Mouse (Mus musculus): ENCODE data around the gene Hif1an. TPM values are rescaled to one million over a fixed set of nuclear protein-coding genes. Genes with fewer than 3 reads are reported as not detected.

Gene Hif1an
- 27.1 and 28.9 TPM in 2 replicates for polyA plus RNA-seq (2012; rRNA removed)

GRCm38 (mm10) chr19:44562652-44563206 lies at the start of gene Hif1an:
Gene Hif1an, plus strand, starts transcription at chr19:44562850.

GRCm38 (mm10) chr19:44545321-44546041 lies 17.2 kb upstream of the Hif1an start, which contains the start of gene Sec31b:
Gene Sec31b, minus strand, starts transcription at chr19:44545864.

DNA sequence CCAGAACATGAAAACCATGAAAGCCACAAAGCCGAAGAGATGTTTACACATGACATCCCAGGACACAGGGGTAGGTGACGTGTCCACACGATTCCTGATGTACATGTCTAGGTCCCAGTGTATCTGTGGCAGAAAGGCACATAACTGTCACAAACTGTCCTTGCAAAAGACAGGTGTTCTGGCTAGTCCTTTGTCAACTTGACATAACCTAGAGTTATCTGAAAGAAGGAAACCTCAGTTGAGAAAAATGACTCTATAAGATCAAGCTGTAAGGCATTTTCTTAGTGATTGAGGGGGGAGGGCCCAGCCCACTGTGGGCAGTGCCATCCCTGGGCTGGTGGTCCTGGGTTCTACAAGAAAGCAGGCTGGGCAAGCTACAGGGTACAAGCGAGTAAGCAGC lies 9.9 kb upstream of the Hif1an start, which contains the start of gene Gm20538:
Gene Gm20538 (minus strand): TSS at position 101 of the 400 bp plus-strand sequence.

DNA sequence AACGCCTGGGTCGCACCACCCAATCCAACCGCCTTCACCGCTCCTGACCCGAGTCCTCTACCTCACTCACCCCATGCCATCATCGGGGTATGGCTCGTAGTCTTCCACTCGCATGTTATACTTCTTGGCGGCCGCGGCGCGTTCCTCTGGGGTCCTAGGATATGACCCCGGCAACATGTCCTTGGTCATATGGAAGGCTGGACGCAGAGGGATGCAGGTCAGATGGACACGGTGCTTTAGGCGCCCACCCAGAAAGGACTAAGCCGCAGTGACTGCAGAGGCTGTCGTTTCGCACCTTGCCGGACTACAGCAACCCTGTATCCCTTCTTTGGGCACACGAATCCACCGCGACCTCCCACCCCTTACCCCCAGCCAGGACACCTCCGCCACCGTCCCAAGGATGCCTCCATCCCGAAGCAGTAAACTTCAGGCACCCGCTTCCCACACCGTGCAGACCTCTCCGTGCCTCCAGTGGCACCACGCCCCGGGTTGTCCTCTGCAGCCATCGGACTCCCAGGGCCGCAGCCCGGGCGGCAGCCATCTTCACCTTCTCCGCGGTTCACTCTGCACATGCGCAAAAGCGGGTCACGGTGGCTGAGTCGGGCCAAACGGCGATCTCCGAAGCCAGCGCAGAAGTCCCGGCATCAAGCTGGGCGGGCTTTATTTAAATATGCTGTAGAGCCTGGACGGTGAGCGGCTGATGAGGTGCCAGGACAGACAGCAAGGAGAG lies 7.6 kb upstream of the Hif1an start, which contains the start of gene Ndufb8:
Gene Ndufb8 (minus strand): TSS at position 580 of the 730 bp plus-strand sequence.

Other genes starting within 250 kb of the Hif1an start
- gene Scd4, start 229.8 kb upstream of the Hif1an start, polyA plus RNA-seq (2012; rRNA removed), result 0.25 and 0.27 TPM in 2 replicates
- 11.1 and 15.3 TPM in 2 replicates for gene Scd1, start 155.0 kb upstream of the Hif1an start, polyA plus RNA-seq (2012; rRNA removed)
- gene Wnt8b, start 69.4 kb upstream of the Hif1an start, polyA plus RNA-seq (2012; rRNA removed), result 2.4 and 4.2 TPM in 2 replicates
- 0.32 and 0.59 TPM in 2 replicates for gene Sec31b, start 17.0 kb upstream of the Hif1an start, polyA plus RNA-seq (2012; rRNA removed)
- not detected in 2 replicates for gene Gm20538, start 10.0 kb upstream of the Hif1an start, polyA plus RNA-seq (2012; rRNA removed)
- 379 and 416 TPM in 2 replicates for gene Ndufb8, start 7.4 kb upstream of the Hif1an start, polyA plus RNA-seq (2012; rRNA removed)
- gene Pax2, start 193.2 kb downstream of the Hif1an start, polyA plus RNA-seq (2012; rRNA removed), result 7.1 and 11.3 TPM in 2 replicates